Mouse (Mus musculus) liver, adult 2 months (tissue): ENCODE measurements at regions not wholly inside any gene's neighbourhood (a gene's known extent, or its start where the extent isn't known, plus 50 kb on each side); places are given as distances from the start of the nearest gene placed in this dataset.

Experiments used
- DNase-seq: peaks from one replicate; pipeline ENCODE4 v3.0.0-alpha.2; 2011; ENCODE audit warnings: low read depth, low spot score; ENCODE audit errors: extremely low read depth
- H3K27ac ChIP-seq: fragments of 200-500 bp; replicated peaks from 2 replicates; pipeline ENCODE4 v1.5.1; 2012; ENCODE audit warnings: low read depth, mild to moderate bottlenecking, control low read depth, inconsistent platforms, low read length; ENCODE audit not compliant: insufficient read depth
- H3K27me3 ChIP-seq: fragments of 200-500 bp; 2 replicates; pipeline ENCODE4 v1.6.1; 2012; ENCODE audit warnings: mild to moderate bottlenecking, moderate library complexity, low read length, inconsistent platforms; ENCODE audit not compliant: control insufficient read depth, insufficient read depth
- H3K36me3 ChIP-seq: fragments of 200-500 bp; 2 replicates; pipeline ENCODE4 v1.6.1; 2012; ENCODE audit warnings: low read length, inconsistent platforms; ENCODE audit not compliant: control insufficient read depth, insufficient read depth
- H3K4me1 ChIP-seq: fragments of 200-500 bp; 2 replicates; pipeline ENCODE4 v1.6.1; 2011; ENCODE audit warnings: low read length; ENCODE audit not compliant: control insufficient read depth, insufficient read depth
- H3K4me3 ChIP-seq: fragments of 200-500 bp; 2 replicates; pipeline ENCODE4 v1.5.1; 2011; ENCODE audit warnings: low read depth, mild to moderate bottlenecking, control low read depth, low read length, moderate library complexity; ENCODE audit not compliant: insufficient read depth
- H3K79me2 ChIP-seq: fragments of 200-500 bp; 2 replicates; pipeline ENCODE4 v1.6.1; 2012; ENCODE audit warnings: inconsistent platforms, mild to moderate bottlenecking, low read length, moderate library complexity; ENCODE audit not compliant: control insufficient read depth, insufficient read depth
- H3K9ac ChIP-seq: fragments of 200-500 bp; 2 replicates; pipeline ENCODE4 v1.6.1; 2012; ENCODE audit warnings: low read depth, mild to moderate bottlenecking, control low read depth, inconsistent platforms, low read length
- CTCF ChIP-seq: fragments of 200-500 bp; IDR thresholded peaks from 2 replicates; pipeline ENCODE4 v1.5.1; 2011; ENCODE audit warnings: low read depth, low read length, control low read depth
- POLR2A ChIP-seq: fragments of 200-500 bp; IDR thresholded peaks from 2 replicates; pipeline ENCODE4 v1.6.1; 2011; ENCODE audit warnings: low read length, control low read depth; ENCODE audit not compliant: insufficient read depth; ENCODE audit errors: extremely low read depth
- WGBS: fragments of 180-500 bp; shearing (Covaris S2); methylation state at CpG from one replicate; pipeline ENCODE4 v1.1.7; 2018; 5-methylcytosine and 5-hydroxymethylcytosine counted together

GRCm38 (mm10) chr4:127685021-127685420 lies 285.7 kb downstream of the CK137956 start:
- 59% methylated on average over 3 of the region's 3 CpGs for WGBS

DNA sequence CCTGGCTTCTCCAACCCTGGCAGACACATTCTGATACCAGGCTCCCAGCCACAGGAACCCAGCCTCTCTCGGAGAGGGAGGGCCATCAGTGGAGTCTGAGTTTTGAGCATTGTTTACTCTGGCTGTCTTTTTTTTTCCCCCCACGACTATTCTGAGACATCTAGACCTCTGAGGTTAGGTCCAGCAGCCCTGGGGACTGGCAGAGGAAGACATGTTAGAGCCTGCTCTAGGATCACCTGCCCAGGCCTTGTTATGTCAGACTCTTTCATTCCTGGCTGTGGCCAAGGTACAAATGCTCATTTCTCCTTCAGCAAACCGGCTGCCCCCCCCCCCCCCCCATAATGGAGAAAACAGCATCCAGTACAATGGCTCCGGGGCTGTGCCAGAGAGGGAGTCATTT lies 291.4 kb downstream of the CK137956 start:
- no peak for DNase-seq
- H3K27me3 ChIP-seq: no peaks in the 10 kb centered on the region
- H3K27ac ChIP-seq: no peak overlapping the region
- 42% methylated on average over 4 of the region's 4 CpGs for WGBS
- H3K9ac ChIP-seq: no peak overlapping the region
- no peaks in the 10 kb centered on the region for H3K36me3 ChIP-seq
- H3K4me1 ChIP-seq: no peaks in the 10 kb centered on the region
- H3K4me3 ChIP-seq: no peak overlapping the region
- H3K79me2 ChIP-seq: no peaks in the 10 kb centered on the region
- no peak for TF ChIP-seq CTCF
- no peak for TF ChIP-seq POLR2A

More at GRCm38 (mm10) chr4:127685021-127685420, 285.7 kb downstream of the CK137956 start:
- Histone ChIP-seq H3K4me3 (no peak overlapping the region), H3K79me2 (no peaks in the 10 kb centered on the region), H3K27me3 (no peaks in the 10 kb centered on the region), H3K27ac (no peak overlapping the region), H3K36me3 (no peaks in the 10 kb centered on the region), H3K9ac (no peak overlapping the region), H3K4me1 (no peaks in the 10 kb centered on the region)
- TF ChIP-seq CTCF: no peak
- TF ChIP-seq POLR2A: no peak
- DNase-seq: no peak

DNA sequence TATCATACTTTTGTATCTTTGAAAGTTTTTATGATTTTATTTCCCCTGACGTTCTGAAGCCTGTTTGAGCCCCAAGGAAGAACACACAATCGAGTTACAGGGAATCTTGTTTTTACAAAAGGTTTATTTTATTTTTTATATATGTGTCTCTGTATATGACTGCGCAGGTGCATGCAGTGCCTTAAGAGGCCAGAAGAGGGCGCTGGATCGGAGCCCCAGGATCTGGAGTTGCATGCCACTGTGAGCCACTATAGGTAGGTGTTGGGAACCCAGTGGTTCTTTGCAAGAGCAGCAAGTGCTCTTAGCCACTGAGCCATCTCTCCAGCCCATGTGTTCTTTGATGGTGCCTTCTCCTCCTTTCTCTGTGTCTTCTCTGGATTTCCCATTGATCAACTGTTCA lies 292.3 kb downstream of the CK137956 start:
- Histone ChIP-seq H3K9ac (no peak overlapping the region), H3K27me3 (no peaks in the 10 kb centered on the region), H3K36me3 (no peaks in the 10 kb centered on the region), H3K79me2 (no peaks in the 10 kb centered on the region), H3K4me3 (no peak overlapping the region), H3K27ac (no peak overlapping the region), H3K4me1 (no peaks in the 10 kb centered on the region)
- TF ChIP-seq POLR2A (no peak), CTCF (no peak)
- WGBS: 40% methylated on average over 5 of the region's 5 CpGs
- DNase-seq: no peak

GRCm38 (mm10) chr4:127675745-127676315 lies 294.9 kb downstream of the CK137956 start:
- no peak overlapping the region for H3K27ac ChIP-seq
- WGBS: 54% methylated on average over 16 of the region's 16 CpGs
- H3K79me2 ChIP-seq: no peaks in the 10 kb centered on the region
- no peak for DNase-seq
- no peak for TF ChIP-seq CTCF
- no peak for TF ChIP-seq POLR2A
- no peak overlapping the region for H3K4me3 ChIP-seq
- H3K9ac ChIP-seq: no peak overlapping the region
- H3K4me1 ChIP-seq: no peaks in the 10 kb centered on the region
- H3K27me3 ChIP-seq: no peaks in the 10 kb centered on the region
- no peaks in the 10 kb centered on the region for H3K36me3 ChIP-seq

GRCm38 (mm10) chr4:127659950-127660349 lies 302.0 kb upstream of the Gjb5 start:
- no peaks in the 10 kb centered on the region for H3K79me2 ChIP-seq
- WGBS: 91% methylated on average over 1 of the region's 1 CpGs
- no peaks in the 10 kb centered on the region for H3K4me1 ChIP-seq
- no peaks in the 10 kb centered on the region for H3K36me3 ChIP-seq
- H3K27me3 ChIP-seq: no peaks in the 10 kb centered on the region
- H3K4me3 ChIP-seq: no peak overlapping the region
- no peak for DNase-seq
- TF ChIP-seq POLR2A: no peak
- no peak for TF ChIP-seq CTCF
- no peak overlapping the region for H3K27ac ChIP-seq
- H3K9ac ChIP-seq: no peak overlapping the region

- TF ChIP-seq CTCF (no peak), POLR2A (no peak)
- no peaks in the 10 kb centered on the region for H3K27me3 ChIP-seq
- 84% methylated on average over 5 of the region's 5 CpGs for WGBS
- no peak overlapping the region for H3K9ac ChIP-seq
- no peaks in the 10 kb centered on the region for H3K36me3 ChIP-seq
- H3K27ac ChIP-seq: no peak overlapping the region
- H3K4me3 ChIP-seq: no peak overlapping the region
- DNase-seq: no peak
- H3K4me1 ChIP-seq: no peaks in the 10 kb centered on the region
- H3K79me2 ChIP-seq: no peaks in the 10 kb centered on the region
Measured at GRCm38 (mm10) chr4:127651601-127652000, 293.6 kb upstream of the Gjb5 start.
